Comparison of ENCODE assay signal across 19 mouse cellular contexts in genomic region chr14:100899074-100899473, GRCm38 (mm10).
"Had no signal": no experiment of that assay in that cellular context is flagged by ENCODE, and none has a peak within 500 bp of the region (broad histone marks: within the 10 kb centered on the region; RNA-seq: fewer than 3 reads in every experiment).

No protein-coding gene starts in this region.

- H3K4me2 ChIP-seq: intestine, embryonic 15.5 days; liver, embryonic 13.5 days; lung, embryonic 15.5 days; midbrain, embryonic 13.5 days; neural tube, embryonic 15.5 days had no signal

- H3K9ac ChIP-seq: intestine, embryonic 15.5 days; liver, embryonic 13.5 days; liver, postnatal 0 days; lung, embryonic 15.5 days; midbrain, embryonic 13.5 days; neural tube, embryonic 15.5 days had no signal

- DNase-seq: kidney, adult 18-20 months; kidney, postnatal 10 days; kidney, postnatal 4 days; left cerebral cortex, postnatal 4 days; liver; liver, embryonic 13.5 days; liver, postnatal 0 days; lung, postnatal 14 days; right cerebral cortex, postnatal 25 days; thymus, adult 18-20 months; thymus, postnatal 25 days had no signal

- ATAC-seq: intestine, embryonic 15.5 days; liver, postnatal 0 days; midbrain, embryonic 13.5 days had no signal

- H3K27ac ChIP-seq: intestine, embryonic 15.5 days; layer of hippocampus, adult 2 months; liver, embryonic 13.5 days; lung, embryonic 15.5 days; macrophage; midbrain, embryonic 13.5 days; neural tube, embryonic 15.5 days; stomach, postnatal 0 days had no signal

- H3K4me1 ChIP-seq: intestine, embryonic 15.5 days; liver, embryonic 13.5 days; lung, embryonic 15.5 days; midbrain, embryonic 13.5 days had no signal

- H3K4me3 ChIP-seq: intestine, embryonic 15.5 days; layer of hippocampus, adult 2 months; liver, embryonic 13.5 days; lung, embryonic 15.5 days; midbrain, embryonic 13.5 days; myocyte; neural tube, embryonic 15.5 days had no signal

- H3K9me3 ChIP-seq: intestine, embryonic 15.5 days; liver, embryonic 13.5 days; lung, embryonic 15.5 days; midbrain, embryonic 13.5 days; neural tube, embryonic 15.5 days had no signal

- H3K36me3 ChIP-seq: intestine, embryonic 15.5 days; liver, embryonic 13.5 days; lung, embryonic 15.5 days; midbrain, embryonic 13.5 days; neural tube, embryonic 15.5 days had no signal

- H3K27me3 ChIP-seq: intestine, embryonic 15.5 days; liver, embryonic 13.5 days; lung, embryonic 15.5 days; midbrain, embryonic 13.5 days; neural tube, embryonic 15.5 days had no signal
